Mouse (Mus musculus) fat pad, adult 2 months (tissue): ENCODE results near the gene Gnai2.

Experiments used
- DNase-seq: peaks from one replicate; pipeline ENCODE4 v3.0.0-alpha.2; 2011; ENCODE audit warnings: low read depth, low spot score; ENCODE audit errors: extremely low read depth

Gene Gnai2

GRCm38 (mm10) chr9:107659551-107659950 is 24.4 kb upstream of the Gnai2 start:
- DNase-seq, result no peak

GRCm38 (mm10) chr9:107658096-107658495 is 22.9 kb upstream of the Gnai2 start:
- DNase-seq, result no peak

GRCm38 (mm10) chr9:107657144-107657543 is 22.0 kb upstream of the Gnai2 start:
- no peak for DNase-seq

DNA sequence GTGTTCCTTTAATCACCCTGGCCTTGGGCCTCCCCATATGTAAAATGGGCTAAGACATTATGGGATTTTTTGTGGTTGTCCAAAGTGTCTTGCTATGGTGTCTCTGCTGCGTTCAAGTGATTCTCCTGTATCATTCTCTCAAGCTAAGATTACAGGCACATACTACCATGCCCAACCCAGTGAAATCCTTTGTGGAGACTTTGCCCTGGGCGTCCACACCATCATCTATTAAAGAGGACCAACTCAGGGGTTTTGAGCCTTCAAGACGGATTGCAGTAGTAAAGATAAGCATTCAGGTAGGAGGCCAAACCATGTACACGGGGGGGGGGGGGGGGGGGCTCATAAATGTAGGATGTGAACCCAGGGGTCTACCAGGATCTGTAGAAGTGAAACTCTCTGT is 19.4 kb upstream of the Gnai2 start:
- DNase-seq, result no peak

- no peak for DNase-seq
These were observed 18.3 kb upstream of the Gnai2 start for GRCm38 (mm10) chr9:107653474-107653873.

DNA sequence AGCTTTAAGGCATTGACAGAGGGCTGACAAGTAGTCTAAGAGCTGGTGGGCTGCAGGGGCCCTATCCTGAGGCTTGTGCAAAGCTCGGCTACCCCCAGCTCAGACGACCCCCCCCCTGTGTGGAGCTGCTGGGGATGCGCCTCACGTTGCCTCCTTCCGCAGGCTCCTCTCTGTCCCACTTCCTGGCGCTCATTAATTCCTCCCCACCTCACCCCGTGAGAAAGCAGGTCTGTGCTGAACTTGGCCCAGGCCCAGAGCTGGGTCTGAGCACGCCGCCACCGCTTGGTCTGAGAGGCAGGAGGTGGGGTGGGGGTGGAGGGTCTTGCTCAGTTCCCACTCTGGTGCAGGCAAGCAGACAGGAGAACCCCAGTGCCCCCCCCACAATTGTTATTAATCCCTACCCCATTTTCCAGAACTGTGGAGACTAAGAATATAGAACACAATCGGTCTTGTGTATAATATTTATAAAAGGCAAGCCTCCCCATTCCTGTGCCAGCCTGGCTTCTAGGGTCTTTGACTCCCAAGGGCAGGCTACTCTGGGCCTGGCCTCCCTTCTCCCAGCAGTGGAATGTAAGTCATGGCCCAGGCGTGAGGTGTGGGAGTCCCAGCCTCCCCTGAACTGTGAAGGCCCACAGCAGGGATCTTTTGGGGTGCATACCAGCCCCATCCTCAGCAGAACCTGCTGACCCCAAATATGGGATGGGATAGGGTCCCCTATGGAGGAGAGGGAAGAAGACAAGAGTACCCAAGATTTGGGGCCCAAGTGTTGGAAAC is 15.7 kb upstream of the Gnai2 start:
- DNase-seq, result no peak

GRCm38 (mm10) chr9:107650225-107650624 is 15.1 kb upstream of the Gnai2 start:
- DNase-seq, result no peak

DNA sequence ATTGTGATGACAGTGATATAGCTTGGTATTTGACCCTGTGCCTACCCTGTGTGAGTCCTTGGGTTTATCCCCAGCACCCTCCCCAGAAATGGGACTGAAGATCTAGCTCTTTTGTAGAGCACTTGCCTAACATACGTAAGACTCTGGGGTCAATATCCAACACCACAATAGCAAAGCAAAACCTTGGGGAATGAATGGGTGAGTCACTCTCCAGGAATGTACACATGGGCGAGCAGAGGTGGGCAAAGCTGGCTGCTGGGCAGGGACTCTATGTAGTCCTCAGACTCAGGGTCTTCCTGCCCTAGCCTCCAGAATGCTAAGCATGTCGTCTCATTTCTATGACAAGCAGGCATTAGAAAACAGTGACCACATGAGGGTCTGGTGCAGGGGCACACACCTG is 13.6 kb upstream of the Gnai2 start:
- DNase-seq, result no peak

- DNase-seq, result no peak
These were observed 11.8 kb upstream of the Gnai2 start for GRCm38 (mm10) chr9:107646975-107647374.

GRCm38 (mm10) chr9:107645577-107645976 is 10.4 kb upstream of the Gnai2 start:
- DNase-seq, result no peak

GRCm38 (mm10) chr9:107645153-107645510 is 10.0 kb upstream of the Gnai2 start:
- no peak for DNase-seq

DNA sequence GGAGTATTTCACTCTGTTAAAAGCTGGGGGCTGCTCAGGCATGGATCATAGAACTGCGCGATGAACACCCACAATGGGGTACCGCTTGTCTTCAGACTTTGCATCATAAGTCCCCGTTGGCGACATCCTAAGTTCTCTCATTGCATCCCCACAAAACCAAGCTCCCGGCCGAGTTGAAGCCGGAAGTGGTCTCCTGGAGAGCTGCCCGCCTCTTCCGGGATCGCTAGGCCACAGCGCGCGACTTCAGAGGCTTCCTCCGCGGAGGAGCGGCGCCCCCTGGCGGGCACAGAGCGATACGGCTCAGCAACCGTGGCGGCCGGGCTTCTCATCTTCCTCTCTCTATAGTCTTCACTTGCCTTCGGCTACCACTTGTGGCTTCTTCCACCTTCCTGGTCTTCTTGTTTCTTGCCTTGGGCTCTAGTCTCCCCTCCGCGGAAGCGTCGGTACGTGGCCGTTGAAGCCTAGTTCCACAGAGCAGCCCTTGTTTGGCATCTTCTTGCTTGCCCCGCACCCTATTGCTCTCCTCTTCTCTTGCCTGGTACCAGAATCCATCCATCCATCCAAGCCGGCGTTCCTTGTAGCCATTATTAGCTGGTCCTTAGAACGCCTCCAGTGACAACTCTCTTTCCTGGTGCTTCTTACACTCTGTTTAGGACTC is 9.5 kb upstream of the Gnai2 start:
- no peak for DNase-seq

DNA sequence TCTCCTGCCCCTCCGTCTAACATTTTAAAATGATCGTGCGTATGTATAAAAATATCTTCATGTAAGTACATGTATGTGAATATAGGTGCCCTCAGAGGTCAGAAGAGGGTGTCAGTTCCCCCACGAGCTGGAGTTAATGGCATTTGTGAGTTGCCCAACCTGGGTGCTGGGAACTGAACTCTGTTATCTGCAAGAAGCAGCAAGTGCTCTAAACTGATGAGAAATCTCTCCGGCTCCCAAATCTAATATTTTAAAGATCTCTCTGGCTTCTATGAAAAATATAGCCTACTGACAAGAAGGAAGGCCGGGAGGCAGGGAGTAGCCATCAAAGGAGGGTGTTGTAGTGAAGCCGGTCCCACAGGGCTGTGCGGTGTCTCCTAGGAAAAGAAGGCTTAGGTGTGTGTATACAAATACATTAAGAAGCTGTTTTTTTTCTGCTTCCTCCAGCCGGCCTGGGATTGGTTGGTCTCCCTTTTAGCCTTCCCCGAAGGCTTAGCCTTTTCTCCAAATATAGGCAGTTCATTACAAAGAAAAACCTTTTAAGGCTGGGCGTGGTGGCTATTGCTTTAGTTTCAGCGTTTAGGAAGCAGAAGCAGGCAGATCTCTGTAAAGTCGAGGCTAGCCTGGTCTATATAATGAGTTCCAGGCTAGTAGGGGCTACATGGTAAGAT is 8.5 kb upstream of the Gnai2 start:
- DNase-seq, result no peak

DNA sequence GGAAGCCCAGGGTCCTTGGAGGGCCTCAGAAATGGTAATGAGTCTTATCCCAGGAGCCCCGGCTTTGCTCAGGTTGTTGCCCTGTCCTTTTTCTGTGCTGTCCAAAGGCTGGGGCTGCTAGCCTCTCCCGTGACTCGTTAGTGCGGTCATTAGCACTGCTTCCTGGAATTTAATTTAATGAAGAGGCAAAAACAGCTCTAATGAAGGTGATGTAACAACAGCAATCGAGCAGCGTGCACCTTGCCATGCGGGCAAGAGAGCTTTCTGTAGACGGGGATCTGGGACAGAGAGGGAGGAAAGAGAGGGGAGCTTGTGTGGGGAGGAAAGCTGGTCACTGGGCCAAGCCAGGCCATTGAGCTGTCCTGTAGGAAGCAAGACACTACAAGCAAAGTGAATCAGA is 6.5 kb upstream of the Gnai2 start:
- no peak for DNase-seq

- no peak for DNase-seq
These were observed 5.1 kb upstream of the Gnai2 start for GRCm38 (mm10) chr9:107640257-107640772.

DNA sequence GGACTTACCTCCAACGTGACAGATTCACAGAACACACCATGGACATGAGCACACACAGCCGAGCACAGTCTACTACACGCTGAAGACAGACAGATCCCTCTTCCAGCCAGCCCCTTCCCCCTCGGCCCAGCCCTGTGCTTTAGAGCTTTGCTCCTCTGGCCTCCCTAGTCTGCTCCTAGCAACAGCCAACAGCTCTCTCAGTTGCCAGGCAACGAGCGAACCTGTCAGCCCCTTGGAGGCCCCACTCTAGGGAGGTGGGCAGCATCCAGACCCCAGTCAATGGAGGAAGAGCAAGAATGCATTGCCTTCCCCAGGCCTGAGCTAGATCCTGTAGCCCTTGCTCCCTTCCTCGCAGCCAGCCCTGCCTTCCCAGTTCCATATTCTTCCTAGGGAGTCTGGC is 1.9 kb upstream of the Gnai2 start:
- DNase-seq, result no peak

DNA sequence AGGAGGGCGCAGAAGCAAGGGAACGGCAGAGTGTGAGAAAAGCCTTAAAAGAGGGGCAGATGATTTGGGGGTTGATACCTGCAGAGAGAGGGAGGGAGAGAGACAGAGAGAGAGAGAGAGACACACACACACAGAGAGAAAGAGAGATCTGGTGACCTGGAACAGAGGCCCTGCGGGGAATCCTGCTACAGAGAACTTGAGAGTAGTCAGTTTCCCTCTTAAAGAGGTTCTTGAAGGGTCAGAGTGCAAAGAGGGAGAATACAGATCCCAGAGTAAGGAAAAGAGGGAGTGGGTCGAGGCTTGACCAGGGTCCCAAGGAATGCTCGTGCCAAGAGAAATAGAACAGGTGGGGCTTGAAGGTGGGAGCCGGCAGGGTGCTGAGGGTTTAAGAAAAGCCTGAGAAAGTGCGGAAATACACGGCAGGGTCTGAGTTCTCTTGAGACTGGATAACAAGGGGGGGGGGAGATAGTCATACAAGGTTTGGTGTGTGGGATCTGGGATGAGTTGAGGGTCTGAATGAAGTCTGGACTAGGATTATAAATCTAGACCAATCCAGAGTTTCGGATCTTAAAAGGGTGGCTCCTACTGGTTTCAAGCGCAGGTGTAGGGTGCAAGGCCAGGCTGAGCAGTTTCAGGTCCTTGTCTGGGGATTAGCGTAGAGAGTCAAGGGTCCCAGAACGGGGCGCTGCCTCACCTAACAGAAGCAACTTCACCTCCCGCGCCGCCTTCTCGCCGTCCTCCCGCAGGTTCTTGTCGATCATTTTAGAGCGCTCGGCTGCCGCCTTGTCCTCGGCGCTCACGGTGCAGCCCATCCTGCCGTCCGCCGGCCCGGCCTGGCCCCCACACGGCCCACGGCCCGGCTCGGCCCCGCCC is 525 bp downstream of the Gnai2 start:
- DNase-seq, result no peak

GRCm38 (mm10) chr9:107633661-107634405 is 1.3 kb downstream of the Gnai2 start:
- DNase-seq, result no peak

GRCm38 (mm10) chr9:107633091-107633660 is 2.0 kb downstream of the Gnai2 start:
- DNase-seq, result no peak

DNA sequence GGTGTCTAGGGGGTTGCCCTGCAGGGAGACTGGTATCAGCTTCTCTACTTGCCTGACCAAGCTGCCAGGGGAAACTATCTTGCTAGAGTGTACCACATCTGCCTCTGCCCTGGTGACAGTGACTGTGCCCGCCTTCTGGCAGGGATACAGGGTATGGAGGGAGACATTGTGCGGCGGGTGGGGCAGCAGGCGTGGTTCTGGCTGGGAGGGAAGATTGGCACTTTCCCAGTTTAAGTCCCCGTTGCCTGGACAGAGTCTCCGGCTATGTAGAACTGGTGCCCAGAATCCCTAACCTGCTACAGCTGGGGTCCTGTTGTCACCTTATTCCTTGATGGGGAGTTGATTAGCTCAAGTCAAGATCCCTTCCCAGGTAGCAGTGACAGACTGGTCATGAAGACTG is 2.7 kb downstream of the Gnai2 start:
- DNase-seq, result no peak
